Mouse (Mus musculus) heart, postnatal 25 days (tissue): Measurements from ENCODE around the gene Izumo4. TPM values are rescaled to one million over a fixed set of nuclear protein-coding genes. Genes with fewer than 3 reads are reported as not detected.
A peak's percentile ranks its signal among the peaks of the same experiment; 100 is the strongest.

ENCODE experiments used
- DNase-seq: peaks from one replicate; pipeline ENCODE4 v3.0.0; 2022; ENCODE audit warnings: low spot score
- intact Hi-C: fragments of 180-260 bp; cut with DNase I; formaldehyde crosslinking; loops from one replicate; pipeline ENCODE4 v1.15.1; 2025
- total RNA-seq, 2 experiments: library from RNA; stranded (reverse); gene quantifications; 2 replicates each; pipeline ENCODE4 v1.2.3; 2021

The Izumo4 gene
- total RNA-seq, 2 experiments from 2014 or later = 2.6 to 3.4 TPM

DNA sequence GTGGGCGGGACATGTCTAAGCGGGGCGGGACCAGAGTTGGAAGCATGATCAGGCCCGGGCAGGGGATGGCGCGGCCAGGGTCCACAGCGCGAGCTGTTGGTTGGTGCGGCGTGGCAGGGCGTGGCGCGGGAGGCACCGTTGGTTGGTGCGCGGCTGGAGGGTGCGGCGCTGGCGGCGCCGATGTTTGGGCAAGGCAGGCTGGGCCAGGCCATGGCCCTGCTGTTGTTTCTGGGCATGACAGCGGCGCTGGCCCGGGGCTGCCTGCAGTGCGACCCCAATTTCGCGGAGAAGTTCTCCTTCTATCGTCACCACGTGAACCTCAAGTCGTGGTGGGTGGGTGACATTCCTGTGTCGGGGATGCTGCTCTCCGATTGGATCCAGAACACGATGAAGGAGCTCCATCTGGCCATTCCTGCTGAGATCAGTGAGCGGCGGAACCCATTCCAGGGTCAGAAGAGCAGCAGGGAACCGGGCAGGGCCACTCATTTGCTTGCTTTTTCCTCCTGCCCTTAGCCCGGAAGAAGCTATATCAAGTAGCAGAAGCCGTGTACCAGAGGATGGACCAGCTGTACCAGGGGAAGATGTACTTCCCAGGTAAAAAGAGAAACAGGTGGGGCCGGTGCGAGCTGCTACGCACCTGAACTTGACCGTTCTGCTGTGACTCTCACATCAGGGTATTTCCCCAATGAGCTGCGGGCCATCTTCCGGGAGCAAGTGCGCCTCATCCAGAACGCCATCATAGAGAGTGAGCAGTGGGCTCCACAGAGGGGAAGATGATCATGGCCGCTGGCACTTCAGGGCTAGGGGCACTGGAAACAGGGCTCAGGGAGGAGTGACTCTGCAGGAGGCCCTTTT is 779 bp downstream of the Izumo4 start:
- DNase-seq = peak; percentile 91
- intact Hi-C loops = loop anchor here (5.0 kb wide), 1 partner anchor 40 kb away; the partner anchor contains the start of gene Ap3d1

DNA sequence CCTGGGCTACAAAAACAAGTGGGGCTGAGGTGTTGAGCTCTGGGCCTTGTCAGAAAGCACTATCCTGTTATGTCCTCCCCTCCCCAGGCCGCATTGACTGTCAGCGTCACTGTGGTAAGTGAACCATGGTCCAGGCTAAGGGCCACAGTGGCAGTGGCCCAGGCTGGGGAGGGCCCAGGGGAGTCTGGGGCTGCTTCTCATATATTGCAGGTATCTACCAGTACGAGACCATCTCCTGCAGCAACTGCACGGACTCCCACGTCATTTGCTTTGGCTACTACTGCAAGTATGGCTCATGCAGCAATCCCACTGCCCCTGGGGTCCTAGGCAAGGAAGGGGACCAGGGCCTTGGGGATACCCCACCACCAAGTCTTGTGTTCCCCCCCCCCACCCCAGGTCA is 1.7 kb downstream of the Izumo4 start:
- no peak for DNase-seq
- intact Hi-C loops = loop anchor here (5.0 kb wide), 1 partner anchor 39 kb away; the partner anchor contains the start of gene Ap3d1

DNA sequence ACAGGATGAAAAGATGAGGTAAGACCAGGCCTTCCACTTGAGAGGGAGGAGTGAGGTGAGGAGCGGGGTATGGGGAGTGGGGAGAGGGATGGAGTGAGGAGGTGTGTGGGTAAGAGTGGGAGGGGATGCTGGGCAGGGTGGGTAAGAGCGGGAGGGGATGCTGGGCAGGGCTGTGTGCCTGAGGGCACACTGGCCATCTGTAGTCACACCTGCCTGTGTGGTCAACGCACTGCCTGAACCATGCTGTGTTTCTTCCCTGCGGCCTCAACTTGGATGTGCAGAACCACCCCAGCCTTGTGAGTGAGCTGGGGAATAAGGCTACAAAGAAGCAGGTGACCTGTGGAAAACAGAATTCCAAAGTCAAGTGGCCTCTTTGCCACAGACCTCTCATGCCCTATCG is 2.4 kb downstream of the Izumo4 start:
- no peak for DNase-seq
- intact Hi-C loops = loop anchor here (5.0 kb wide), 1 partner anchor 38 kb away; the partner anchor contains the start of gene Ap3d1

DNA sequence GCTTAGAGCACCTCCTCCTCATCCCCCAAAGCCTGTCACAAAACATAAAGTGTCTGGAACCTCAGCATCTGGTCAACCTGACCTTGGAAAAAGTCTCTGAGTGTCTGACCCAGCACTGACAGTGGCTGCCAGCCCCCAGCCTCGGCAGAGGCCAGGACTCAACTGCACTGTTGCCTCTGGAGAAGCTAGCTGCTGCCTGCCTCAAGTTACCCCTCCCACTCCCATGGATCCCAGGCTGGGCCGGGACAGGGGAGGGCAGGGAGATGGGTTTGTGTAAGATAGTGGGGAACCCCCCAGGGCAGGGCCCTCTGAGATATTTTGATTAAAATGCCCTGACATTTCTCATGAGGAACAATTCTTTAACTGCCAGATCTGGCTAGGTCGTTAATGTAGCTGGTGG is 3.0 kb downstream of the Izumo4 start:
- no peak for DNase-seq
- intact Hi-C loops = no loop called here

DNA sequence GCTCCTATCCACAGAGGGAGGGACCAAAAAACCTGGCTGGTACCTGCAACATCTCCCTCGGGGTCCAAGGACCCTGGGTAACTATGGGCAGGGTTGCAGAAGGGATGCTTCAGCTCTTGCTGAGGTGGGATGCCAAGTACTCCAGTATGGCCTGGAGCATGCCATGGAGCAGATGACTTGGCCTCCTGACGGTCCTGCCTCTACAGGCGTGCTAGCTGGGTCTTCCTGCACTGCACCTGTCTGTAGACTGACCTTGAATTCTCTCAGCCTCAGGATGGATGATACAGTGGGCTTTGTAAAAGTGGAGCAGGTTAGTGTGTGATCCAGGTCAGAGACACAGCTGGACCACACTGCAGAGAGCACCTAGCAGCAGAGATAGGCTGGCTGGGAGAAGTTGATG is 3.5 kb downstream of the Izumo4 start:
- intact Hi-C loops = no loop called here
- DNase-seq = no peak

DNA sequence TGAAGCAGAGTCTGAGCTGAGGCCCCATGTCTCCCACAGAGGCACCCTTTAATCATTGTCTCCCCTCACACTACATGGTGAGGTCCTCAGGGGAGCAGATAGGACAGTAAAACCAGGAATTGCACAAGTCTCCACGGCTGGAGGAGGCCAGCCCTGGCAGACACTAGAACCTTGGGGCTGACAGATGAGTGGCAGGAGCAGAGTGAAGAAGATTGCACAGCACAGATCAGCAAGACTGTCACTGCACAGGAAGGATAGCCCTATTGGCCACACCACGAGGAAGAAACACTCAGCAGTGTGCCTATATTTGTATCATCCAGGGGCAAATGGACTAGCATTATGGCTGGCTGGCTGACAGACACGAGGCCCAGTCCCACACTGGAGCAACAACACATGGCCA is 8.8 kb downstream of the Izumo4 start:
- intact Hi-C loops = no loop called here
- DNase-seq = no peak

DNA sequence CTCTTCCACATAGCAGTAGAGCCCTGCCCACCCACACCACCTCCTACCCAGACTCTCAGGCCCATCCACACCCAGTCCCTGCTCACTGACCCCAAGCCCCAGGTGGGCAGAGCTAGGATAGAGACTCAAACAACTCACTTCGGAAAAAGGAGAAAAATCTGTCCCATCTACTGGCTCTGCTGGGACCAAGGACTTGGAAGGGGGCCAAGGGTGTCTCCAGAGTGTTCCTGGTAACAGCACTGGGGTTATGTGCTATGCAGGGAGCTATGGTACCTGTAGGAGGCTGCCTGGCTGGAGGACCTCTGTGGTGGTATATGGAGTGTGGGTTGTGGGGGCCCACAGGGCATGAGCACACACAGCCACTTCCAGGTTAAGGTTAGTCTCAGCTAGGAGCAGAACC is 15.3 kb downstream of the Izumo4 start:
- DNase-seq = no peak

DNA sequence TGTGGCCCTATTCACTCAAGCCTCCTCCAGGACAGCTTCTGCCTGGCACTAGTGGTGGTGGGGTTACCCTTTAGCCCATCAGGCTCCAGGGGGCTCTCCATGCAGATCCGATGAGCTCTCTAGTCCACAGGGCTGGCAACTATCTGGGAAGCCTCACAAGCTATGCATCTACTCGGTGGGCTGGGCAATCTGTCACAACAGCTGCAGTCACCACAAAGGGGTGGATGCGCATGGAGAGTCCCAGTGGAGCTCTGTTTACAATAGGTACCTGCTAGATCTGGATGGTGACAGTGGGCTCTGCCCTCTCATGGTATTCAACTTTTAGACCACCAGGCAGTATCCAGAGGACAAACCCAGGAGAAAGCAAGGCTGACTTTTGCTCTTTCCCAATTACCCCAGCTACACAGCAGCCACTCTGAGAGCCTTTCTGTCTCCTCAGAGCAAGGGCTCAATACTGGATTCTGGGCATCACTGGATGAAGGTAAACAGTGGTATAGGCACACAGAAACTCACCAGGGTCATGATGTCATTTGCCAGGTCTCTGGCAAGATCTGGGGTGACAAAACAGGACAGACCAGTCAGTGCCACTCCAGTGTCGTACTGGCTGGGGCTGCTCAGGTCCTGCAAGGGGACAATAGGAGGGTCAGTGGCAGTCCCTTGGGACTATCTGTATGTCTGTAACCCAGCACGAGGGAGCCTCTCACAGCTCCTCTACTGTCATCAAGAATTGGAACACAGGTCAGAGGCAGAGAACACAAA is 25.6 kb downstream of the Izumo4 start:
- no peak for DNase-seq
- intact Hi-C loops = no loop called here

More for the DNA sequence above, 15.3 kb downstream of the Izumo4 start:
- intact Hi-C loops = no loop called here

DNA sequence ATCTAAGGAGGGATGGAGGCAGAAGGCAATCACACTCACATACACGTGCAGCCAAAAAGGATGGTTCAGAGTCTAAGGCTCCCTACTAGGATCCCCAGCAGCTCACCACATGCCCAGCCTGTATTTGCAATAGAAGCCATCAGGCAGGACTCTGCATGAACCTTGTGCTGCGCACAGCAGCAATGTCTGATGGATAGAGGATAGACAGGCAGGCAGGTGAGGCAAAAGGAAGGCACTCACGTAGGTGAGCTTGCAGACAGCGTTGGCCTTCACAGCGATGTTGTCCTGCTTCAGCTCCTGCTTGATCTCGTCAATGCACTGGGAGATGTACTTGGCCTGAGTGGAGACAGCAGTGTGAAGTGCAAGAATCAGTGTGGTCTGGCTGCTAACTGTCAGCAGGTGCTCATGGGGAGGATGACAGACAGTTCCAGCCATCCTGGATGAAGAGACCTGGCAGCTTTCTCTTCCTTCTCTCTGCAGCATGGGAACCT is 30.7 kb downstream of the Izumo4 start:
- intact Hi-C loops = no loop called here

DNA sequence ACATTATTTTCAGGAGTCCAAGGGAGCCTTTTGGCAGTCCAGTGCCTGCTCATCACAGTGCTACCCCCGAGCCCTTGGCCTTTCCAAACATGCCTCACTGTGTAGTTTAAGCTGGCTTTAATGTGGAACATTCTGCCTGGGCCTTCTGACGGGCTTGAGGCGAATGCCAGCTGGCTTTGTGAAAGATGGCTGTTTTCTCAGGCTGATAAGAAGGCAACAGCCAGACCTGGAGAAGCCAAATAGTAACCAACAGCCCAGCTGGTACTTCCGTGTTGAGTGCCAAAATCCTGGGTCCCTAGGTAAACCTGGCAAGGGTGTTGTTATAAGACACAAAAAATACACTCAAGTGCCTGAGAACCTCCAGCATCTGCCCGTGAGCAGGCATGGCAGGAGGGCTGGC is 34.7 kb downstream of the Izumo4 start:
- no peak for DNase-seq
- intact Hi-C loops = no loop called here

More for the DNA sequence above, 30.7 kb downstream of the Izumo4 start:
- no peak for DNase-seq

DNA sequence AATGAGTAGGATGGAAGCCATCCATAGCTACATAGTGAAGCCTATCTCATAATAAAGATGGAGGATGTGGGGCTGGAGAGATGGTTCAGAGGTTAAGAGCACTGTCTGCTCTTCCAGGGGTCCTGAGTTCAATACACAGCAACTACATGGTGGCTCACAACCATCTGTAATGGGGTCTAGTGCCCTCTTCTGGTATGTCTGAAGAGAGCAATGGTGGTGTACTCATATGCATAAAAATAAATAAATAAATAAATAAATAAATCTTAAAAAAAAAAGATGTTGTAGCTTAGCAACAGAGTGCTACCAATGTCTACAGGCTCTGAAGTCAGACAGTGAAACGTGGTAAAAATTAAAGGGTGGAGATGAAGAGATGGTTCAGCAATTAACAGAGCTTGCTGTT is 36.7 kb downstream of the Izumo4 start:
- no peak for DNase-seq
- intact Hi-C loops = no loop called here

DNA sequence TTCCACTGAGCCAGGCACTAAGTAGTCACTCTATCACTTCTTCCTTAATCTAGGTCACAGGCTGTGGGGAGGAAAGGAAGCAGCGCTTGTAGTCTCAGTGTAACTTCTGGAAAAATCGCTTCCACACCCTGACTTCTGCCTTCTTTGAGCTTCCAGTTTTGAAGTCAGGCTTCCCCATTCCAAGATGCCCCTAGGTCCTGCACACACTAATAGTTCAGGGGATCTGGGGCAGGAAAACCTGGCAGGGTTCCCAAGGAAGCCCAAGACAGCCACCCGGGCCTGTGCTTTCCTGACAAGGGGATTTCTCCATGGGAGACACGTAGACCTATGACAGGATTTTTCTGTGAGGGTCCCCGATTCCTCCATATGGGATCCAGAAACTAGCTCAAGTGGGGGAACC is 39.2 kb downstream of the Izumo4 start:
- intact Hi-C loops = loop anchor here (5.0 kb wide), 1 partner anchor 39 kb away; the partner anchor contains the start of genes Izumo4 and Mob3a
- no peak for DNase-seq

DNA sequence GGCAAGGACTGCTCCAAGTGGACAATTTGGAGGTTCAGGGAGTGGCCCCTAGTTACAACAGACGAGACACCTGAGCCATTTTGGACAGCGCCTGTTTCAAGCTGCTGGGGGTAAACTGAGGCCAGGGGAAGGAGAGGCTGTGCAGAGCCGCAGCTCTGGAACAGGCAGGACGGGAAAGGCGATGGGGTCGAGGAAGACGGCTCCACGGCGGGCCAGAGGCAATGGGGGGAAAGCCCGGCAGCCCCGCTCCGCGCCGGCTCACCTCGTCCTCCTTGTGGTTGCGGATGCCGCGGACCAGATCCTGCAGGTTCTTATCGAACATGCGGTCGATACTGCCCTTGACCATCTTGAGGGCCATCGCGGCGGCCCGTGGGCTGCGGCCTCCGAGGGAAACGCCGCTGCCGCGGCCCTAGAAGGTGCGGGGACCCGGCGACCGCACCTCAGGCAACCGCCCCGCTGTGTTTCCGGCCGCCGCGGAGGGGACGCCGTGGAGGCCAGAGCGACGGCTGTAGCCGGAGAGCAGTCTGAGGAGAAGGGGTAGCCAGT is 39.7 kb downstream of the Izumo4 start:
- no peak for DNase-seq
- intact Hi-C loops = loop anchor here (5.0 kb wide), 1 partner anchor 39 kb away; the partner anchor contains the start of genes Izumo4 and Mob3a

DNA sequence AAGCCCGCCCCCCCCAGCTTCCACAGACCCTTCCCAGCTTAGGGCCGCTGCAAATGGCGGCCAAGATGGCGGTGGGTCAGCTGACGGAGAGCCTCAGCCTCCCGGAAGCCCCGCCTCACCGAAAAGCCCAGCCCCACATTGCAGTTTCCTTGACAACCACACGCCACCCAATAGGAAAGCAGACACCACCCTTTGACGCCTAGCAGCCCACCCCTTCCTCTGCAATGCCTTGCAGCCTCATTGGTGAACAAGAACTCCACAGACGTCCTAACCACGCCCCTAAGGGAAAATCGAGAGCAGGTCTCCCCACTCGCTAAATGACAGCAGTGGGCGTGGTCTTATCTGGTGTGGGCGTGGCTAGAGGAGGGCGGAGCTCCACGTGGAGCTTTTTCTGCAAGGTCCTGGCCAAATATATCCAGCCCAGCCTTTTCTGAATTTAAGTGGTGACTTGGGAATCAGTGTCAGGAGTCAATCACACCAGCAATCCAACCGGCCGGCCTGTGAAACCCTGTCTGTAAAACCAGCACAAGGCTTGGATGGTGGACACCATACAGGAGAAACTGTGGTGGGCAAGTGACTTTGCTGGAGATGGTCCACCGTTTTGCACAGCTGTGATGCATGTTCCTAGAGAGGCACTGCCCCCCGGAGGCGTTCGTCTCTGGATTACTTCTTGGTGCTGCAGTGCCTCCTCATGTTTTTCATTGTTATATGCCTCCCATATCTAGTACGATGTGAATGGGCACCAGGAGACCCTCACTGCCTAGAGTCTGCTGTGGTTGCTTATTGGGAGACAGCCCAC is 40.4 kb downstream of the Izumo4 start, which contains the start of gene Ap3d1:
Gene Ap3d1, minus strand, starts transcription at position 85 of the 799 bp plus-strand sequence.
- intact Hi-C loops = loop anchor here (5.0 kb wide), 1 partner anchor 40 kb away; the partner anchor contains the start of genes Izumo4 and Mob3a
- DNase-seq = peak; percentile 98

DNA sequence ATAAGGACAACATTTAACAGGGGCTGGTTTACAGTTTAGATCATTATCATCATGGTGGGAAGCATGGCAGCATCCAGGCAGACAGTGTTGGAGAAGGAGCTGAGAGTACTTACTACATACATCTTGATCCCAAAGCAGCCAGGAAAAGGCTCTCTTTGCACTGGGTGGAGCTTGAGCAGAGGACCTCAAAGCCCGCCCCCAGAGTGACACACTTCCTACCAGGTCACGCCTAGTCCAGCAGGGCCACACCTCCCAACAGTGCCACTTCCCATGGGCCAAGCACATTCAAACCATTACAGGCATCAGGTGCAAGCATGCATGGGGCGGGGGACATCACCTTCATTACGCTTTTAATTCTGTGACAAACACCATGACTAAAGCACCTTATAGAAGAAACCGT is 42.3 kb downstream of the Izumo4 start:
- no peak for DNase-seq
- intact Hi-C loops = loop anchor here (5.0 kb wide), 1 partner anchor 42 kb away; the partner anchor contains the start of genes Izumo4 and Mob3a

DNA sequence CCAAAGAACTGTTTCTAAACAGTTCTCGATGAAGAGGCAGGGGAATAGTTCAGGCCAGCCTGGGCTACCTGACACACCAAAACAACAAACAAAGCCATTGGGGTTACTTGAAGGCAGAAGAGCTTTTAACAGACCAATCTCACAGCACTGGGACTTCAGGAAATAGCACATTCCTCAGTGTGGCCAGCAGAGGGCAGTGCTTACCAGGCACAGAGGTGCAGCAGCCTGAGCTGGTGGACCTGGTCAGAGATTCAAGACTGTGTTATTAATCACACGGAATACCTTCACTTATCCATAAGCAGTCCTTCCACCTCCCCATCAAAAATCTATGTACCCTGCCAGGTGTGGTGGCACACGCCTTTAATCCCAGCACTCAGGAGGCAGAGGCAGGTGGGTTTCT is 45.4 kb downstream of the Izumo4 start:
- peak; percentile 46 for DNase-seq
- intact Hi-C loops = loop anchor here (1.0 to 5.0 kb wide), 4 partner anchors 27 to 250 kb away; partner anchors contain the start of gene Amh

DNA sequence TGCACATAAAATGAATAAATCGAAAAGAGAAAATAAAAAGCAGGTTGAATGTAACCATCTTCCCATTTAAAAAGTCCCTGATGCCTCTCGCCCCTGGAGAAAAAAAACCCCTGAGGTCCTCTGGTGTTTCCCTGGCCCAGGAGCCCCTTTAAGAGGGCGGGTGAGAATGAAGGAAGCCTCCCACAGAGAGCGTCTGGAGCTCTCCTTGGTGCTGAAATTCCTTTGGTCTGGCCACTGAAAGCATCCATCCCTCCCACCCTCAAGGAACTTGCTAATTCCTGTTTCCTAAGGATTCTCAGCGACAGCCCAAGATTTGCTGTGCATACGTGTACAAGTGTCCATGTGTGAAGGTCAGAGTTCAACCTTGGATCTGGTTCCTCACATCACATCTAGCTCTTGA is 46.6 kb downstream of the Izumo4 start:
- intact Hi-C loops = loop anchor here (1.0 to 5.0 kb wide), 3 partner anchors 59 to 249 kb away; partner anchors contain the start of gene Amh
- no peak for DNase-seq

DNA sequence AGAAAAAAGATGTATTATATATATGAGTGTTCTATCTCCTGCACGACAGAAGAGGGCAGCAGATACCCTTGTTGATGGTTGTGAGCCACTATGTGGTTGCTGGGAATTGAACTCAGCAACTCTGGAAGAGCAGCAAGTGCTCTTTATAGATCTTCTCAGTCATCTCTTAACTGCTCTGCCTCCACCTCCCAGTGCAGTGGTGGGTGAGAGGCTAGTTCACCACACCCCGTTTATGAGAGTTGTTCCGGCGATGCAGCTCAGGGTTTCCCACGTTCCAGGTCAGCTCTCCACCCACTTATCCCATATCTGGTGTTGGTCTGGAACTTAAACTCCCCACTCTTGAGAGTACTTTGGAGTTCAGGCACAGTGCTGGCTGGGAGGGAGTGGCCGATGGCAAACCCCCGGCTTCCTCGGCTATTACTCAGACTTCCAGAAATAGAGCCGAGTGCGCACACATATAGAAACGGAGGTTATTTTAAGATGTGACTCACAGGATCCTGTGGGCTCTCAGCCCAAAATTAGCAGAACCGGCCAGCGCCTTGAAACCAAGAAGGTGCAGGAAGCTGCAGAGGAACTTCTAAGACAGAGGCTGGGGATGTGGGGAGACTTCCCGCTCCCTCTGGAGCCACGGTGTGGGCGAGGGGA is 49.3 kb downstream of the Izumo4 start:
- DNase-seq = peak; percentile 69
- intact Hi-C loops = loop anchor here (1.0 kb wide), 1 partner anchor 23 kb away; no protein-coding TSS in a partner anchor
